Mouse (Mus musculus): ENCODE measurements around the gene S100pbp. TPM values are rescaled to one million over a fixed set of nuclear protein-coding genes. Genes with fewer than 3 reads are reported as not detected.

The S100pbp gene
- polyA plus RNA-seq, 1 experiment from 2014 or later = 12.6 TPM

GRCm38 (mm10) chr4:129135637-129136036 lies 53.9 kb downstream of the S100pbp start:
- H3K27me3 ChIP-seq (replicated peaks; ENCODE audit: control insufficient read depth, insufficient read depth, low read length) = peaks cover 19% of the 10 kb centered on the region
- peaks cover under 1% of the 10 kb centered on the region; the same call in 1 of the 2 replicates for H3K4me1 ChIP-seq (ENCODE audit: control insufficient read depth, insufficient read depth, low read length)
- H3K27ac ChIP-seq (replicated peaks; ENCODE audit: low read depth, low read length) = no peak overlapping the region; the same call in 1 of the 2 replicates
- WGBS = 69% methylated on average over 2 of the region's 2 CpGs
- DNase-seq (ENCODE audit: low spot score) (no peak), ATAC-seq (ENCODE audit: low read depth) (no peak)
- H3K4me2 ChIP-seq (ENCODE audit: low read depth, low read length) = peak overlapping the region; percentile 94; the same call in 1 of the 2 replicates
- H3K36me3 ChIP-seq (ENCODE audit: control insufficient read depth, insufficient read depth, low read length) = no peaks in the 10 kb centered on the region
- no peak overlapping the region for H3K9ac ChIP-seq (ENCODE audit: low read depth, low read length)
- peak overlapping the region; percentile 57; the same call in 1 of the 2 replicates for H3K4me3 ChIP-seq (ENCODE audit: low read depth, low read length)
- no peaks in the 10 kb centered on the region for H3K9me3 ChIP-seq (ENCODE audit: control insufficient read depth, low read length)

DNA sequence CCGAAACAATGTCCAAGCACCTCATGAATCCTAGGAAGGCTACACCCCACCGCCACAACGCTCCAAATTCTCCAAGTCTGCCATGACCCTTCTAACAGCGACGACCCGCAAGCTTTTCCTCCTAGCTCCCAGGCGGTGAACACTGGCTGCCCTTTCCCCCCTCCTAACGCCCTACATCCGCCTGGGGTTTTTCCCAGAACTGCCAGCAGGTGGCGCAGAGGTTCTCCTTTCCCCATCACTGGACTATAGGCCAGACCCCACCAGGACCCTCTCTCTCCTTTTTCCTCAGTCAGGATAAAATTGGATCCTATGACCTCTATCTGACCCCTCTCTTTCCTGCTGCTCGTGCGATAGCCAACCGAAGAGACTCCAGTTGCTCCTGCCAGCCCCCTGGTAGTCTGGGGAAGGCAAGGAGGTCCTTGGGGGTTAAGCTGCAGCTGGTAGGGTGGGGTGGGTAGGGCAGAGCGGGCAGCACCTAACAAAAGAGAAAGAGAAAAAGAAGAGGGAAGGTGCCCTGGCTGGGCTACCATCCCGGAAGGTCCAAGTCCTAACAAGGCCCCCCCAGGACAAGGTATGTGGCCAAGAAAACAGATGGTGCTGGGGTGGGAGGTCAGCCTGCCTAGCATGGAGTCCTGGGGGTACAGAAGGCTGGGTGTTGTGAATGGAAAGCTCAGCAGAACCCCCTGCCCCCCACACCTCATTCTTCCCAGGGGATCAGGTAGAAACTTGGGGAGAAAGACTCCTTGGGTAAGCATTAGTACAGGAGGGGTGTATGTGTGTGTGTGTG lies 54.5 kb downstream of the S100pbp start:
- H3K9ac ChIP-seq (ENCODE audit: low read depth, low read length) = no peak overlapping the region
- ATAC-seq (ENCODE audit: low read depth) (peak; percentile 53), DNase-seq (ENCODE audit: low spot score) (peak; percentile 63)
- no peak overlapping the region for H3K4me3 ChIP-seq (ENCODE audit: low read depth, low read length)
- H3K36me3 ChIP-seq (ENCODE audit: control insufficient read depth, insufficient read depth, low read length) = no peaks in the 10 kb centered on the region
- peak overlapping the region; percentile 22 for H3K4me2 ChIP-seq (ENCODE audit: low read depth, low read length)
- H3K27ac ChIP-seq (replicated peaks; ENCODE audit: low read depth, low read length) = no peak overlapping the region
- H3K27me3 ChIP-seq (replicated peaks; ENCODE audit: control insufficient read depth, insufficient read depth, low read length) = peaks cover 19% of the 10 kb centered on the region
- H3K4me1 ChIP-seq (ENCODE audit: control insufficient read depth, insufficient read depth, low read length) = peaks cover 7% of the 10 kb centered on the region
- 10% methylated on average over 15 of the region's 15 CpGs for WGBS
- no peaks in the 10 kb centered on the region for H3K9me3 ChIP-seq (ENCODE audit: control insufficient read depth, low read length)

DNA sequence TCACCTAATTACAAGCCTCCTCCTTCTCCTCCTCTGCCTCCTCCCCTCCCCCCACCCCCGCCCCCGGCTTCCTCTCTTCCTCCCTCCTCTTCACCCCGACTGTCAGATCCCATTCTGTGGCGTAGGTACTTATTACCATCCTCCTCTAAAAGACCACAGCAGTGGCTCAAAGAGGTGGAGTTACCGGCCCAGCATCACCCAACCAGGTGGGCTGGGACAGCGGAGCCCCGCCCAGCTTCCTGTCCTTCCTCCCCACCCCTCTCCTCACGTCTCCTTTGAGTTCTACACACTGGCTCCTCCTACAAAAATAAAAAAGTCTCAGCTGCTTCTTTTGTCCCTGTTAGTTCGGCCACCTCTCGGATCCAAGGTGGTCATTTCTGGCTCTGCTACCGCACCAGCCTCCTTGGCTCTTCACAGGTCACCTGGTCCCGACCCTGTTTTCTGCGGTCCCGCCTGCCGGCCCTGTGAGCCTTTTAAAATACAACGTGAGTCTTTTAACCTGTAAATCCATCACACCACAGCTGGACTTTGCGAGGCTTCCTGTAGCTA lies 58.7 kb downstream of the S100pbp start:
- WGBS = 7% methylated on average over 16 of the region's 17 CpGs
- Histone ChIP-seq H3K9me3 (ENCODE audit: control insufficient read depth, low read length) (no peaks in the 10 kb centered on the region), H3K4me1 (ENCODE audit: control insufficient read depth, insufficient read depth, low read length) (peaks cover 18% of the 10 kb centered on the region), H3K4me3 (ENCODE audit: low read depth, low read length) (peak overlapping the region; percentile 38), H3K27ac (replicated peaks; ENCODE audit: low read depth, low read length) (peak overlapping the region; percentile 44), H3K9ac (ENCODE audit: low read depth, low read length) (peak overlapping the region; percentile 56), H3K36me3 (ENCODE audit: control insufficient read depth, insufficient read depth, low read length) (no peaks in the 10 kb centered on the region), H3K4me2 (ENCODE audit: low read depth, low read length) (peak overlapping the region; percentile 55), H3K27me3 (replicated peaks; ENCODE audit: control insufficient read depth, insufficient read depth, low read length) (peaks cover 13% of the 10 kb centered on the region)
- peak; percentile 79 for ATAC-seq (ENCODE audit: low read depth)
- peak; percentile 84 for DNase-seq (ENCODE audit: low spot score)

GRCm38 (mm10) chr4:129130149-129130548 lies 59.4 kb downstream of the S100pbp start:
- Histone ChIP-seq H3K4me3 (ENCODE audit: low read depth, low read length) (peak overlapping the region; percentile 38), H3K36me3 (ENCODE audit: control insufficient read depth, insufficient read depth, low read length) (no peaks in the 10 kb centered on the region), H3K9ac (ENCODE audit: low read depth, low read length) (peak overlapping the region; percentile 48; the same call in 1 of the 2 replicates), H3K9me3 (ENCODE audit: control insufficient read depth, low read length) (no peaks in the 10 kb centered on the region), H3K4me2 (ENCODE audit: low read depth, low read length) (peak overlapping the region; percentile 55), H3K4me1 (ENCODE audit: control insufficient read depth, insufficient read depth, low read length) (peaks cover 19% of the 10 kb centered on the region), H3K27me3 (replicated peaks; ENCODE audit: control insufficient read depth, insufficient read depth, low read length) (peaks cover 7% of the 10 kb centered on the region), H3K27ac (replicated peaks; ENCODE audit: low read depth, low read length) (peak overlapping the region; percentile 39)
- 5% methylated on average over 8 of the region's 8 CpGs for WGBS
- ATAC-seq (ENCODE audit: low read depth) = peak; percentile 30; the same call in 1 of the 2 replicates
- DNase-seq (ENCODE audit: low spot score) = no peak

- H3K36me3 ChIP-seq (ENCODE audit: control insufficient read depth, insufficient read depth, low read length) = no peaks in the 10 kb centered on the region
- peaks cover 19% of the 10 kb centered on the region for H3K4me1 ChIP-seq (ENCODE audit: control insufficient read depth, insufficient read depth, low read length)
- WGBS = 16% methylated on average over 8 of the region's 9 CpGs
- DNase-seq (ENCODE audit: low spot score) = no peak
- no peak overlapping the region for H3K27ac ChIP-seq (replicated peaks; ENCODE audit: low read depth, low read length)
- no peak for ATAC-seq (ENCODE audit: low read depth)
- no peaks in the 10 kb centered on the region for H3K9me3 ChIP-seq (ENCODE audit: control insufficient read depth, low read length)
- no peak overlapping the region for H3K9ac ChIP-seq (ENCODE audit: low read depth, low read length)
- no peak overlapping the region for H3K4me2 ChIP-seq (ENCODE audit: low read depth, low read length)
- H3K27me3 ChIP-seq (replicated peaks; ENCODE audit: control insufficient read depth, insufficient read depth, low read length) = peaks cover 7% of the 10 kb centered on the region
- no peak overlapping the region for H3K4me3 ChIP-seq (ENCODE audit: low read depth, low read length)
These were observed 60.1 kb downstream of the S100pbp start for GRCm38 (mm10) chr4:129129387-129129786.

DNA sequence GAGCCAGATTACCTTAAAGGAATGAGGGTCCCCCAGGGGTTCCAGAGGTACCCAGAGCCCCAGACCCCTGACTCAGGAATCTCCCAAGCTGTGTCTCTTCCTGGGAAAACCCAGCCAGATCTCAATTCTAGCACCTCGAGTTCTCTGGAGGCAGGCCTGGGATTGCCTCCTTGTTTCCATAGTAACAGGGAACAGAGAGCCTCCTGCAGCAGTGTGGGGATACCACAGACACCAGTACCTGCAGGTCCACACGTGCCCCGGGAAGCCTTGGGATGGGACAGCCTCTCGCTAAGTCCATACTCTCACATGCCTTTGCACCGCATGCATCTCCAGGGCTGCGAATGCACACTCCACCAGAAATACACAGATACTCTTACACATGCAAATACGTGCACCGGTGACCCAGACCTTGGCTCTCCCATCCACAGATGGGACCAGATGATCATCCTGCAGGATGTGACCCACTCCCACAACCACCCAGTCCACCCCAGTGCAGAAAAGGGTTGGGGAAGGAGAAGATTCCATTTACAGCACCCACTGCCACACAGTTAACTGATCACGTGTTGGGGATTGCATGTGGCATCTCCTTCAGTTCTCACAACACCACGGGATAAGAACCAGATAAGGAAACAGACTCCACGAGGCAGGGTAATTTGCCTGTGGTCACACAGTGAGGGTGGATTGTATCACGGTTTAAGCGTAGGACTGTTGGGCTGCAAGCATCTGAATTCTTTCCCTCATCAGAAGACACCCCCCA lies 60.8 kb downstream of the S100pbp start:
- H3K27me3 ChIP-seq (replicated peaks; ENCODE audit: control insufficient read depth, insufficient read depth, low read length) = peaks cover 13% of the 10 kb centered on the region
- no peaks in the 10 kb centered on the region for H3K36me3 ChIP-seq (ENCODE audit: control insufficient read depth, insufficient read depth, low read length)
- no peak overlapping the region for H3K4me2 ChIP-seq (ENCODE audit: low read depth, low read length)
- H3K27ac ChIP-seq (replicated peaks; ENCODE audit: low read depth, low read length) = no peak overlapping the region
- ATAC-seq (ENCODE audit: low read depth) = peak; percentile 31; the same call in 1 of the 2 replicates
- H3K4me1 ChIP-seq (ENCODE audit: control insufficient read depth, insufficient read depth, low read length) = peaks cover 19% of the 10 kb centered on the region
- H3K9ac ChIP-seq (ENCODE audit: low read depth, low read length) = no peak overlapping the region
- WGBS = 53% methylated on average over 13 of the region's 13 CpGs
- H3K4me3 ChIP-seq (ENCODE audit: low read depth, low read length) = no peak overlapping the region
- H3K9me3 ChIP-seq (ENCODE audit: control insufficient read depth, low read length) = no peaks in the 10 kb centered on the region
- no peak for DNase-seq (ENCODE audit: low spot score)

DNA sequence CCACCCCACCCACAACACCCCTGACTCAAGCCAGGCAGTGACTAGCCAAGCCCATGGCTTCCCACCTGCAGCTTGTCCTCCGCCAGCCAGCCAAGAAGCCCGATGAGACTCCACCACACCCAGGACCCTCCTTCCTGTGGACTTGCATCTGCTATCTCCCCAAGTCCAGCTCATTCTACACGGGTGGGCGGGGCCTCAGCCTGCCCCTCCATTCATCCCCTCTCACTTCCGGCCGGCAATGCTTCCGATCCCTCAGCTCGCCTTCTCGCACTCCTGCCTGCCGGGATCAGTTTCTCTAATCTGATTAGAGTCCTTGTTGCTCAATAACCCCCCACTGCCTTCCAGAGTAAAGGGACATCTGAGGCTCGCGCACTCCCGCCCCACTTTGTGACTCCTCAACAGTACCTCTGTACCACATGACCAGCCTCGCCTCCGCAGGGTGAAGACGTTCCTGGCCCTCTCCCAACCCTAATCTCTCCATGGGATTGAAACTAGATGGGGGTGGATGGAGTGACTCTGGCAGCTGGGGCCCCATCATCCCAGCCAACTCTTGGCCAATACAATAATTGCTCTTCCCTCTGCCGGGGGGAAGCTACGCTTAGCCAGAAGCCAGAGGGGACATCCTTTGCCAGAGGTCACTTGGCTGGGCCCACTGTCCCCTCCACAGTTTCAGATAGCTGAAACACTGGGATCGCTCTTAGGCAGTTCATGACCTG lies 63.6 kb downstream of the S100pbp start:
- no peak overlapping the region; the same call in 1 of the 2 replicates for H3K4me3 ChIP-seq (ENCODE audit: low read depth, low read length)
- H3K4me2 ChIP-seq (ENCODE audit: low read depth, low read length) = peak overlapping the region; percentile 32
- DNase-seq (ENCODE audit: low spot score) (no peak), ATAC-seq (ENCODE audit: low read depth) (no peak)
- H3K36me3 ChIP-seq (ENCODE audit: control insufficient read depth, insufficient read depth, low read length) = no peaks in the 10 kb centered on the region
- no peak overlapping the region for H3K9ac ChIP-seq (ENCODE audit: low read depth, low read length)
- H3K27me3 ChIP-seq (replicated peaks; ENCODE audit: control insufficient read depth, insufficient read depth, low read length) = peaks cover 36% of the 10 kb centered on the region
- H3K9me3 ChIP-seq (ENCODE audit: control insufficient read depth, low read length) = no peaks in the 10 kb centered on the region
- peaks cover 26% of the 10 kb centered on the region for H3K4me1 ChIP-seq (ENCODE audit: control insufficient read depth, insufficient read depth, low read length)
- WGBS = 15% methylated on average over 19 of the region's 19 CpGs
- no peak overlapping the region for H3K27ac ChIP-seq (replicated peaks; ENCODE audit: low read depth, low read length)

- WGBS = 2% methylated on average over 13 of the region's 13 CpGs
- Histone ChIP-seq H3K4me2 (ENCODE audit: low read depth, low read length) (peak overlapping the region; percentile 23; the same call in 1 of the 2 replicates), H3K4me1 (ENCODE audit: control insufficient read depth, insufficient read depth, low read length) (peaks cover 19% of the 10 kb centered on the region; the same call in 1 of the 2 replicates), H3K4me3 (ENCODE audit: low read depth, low read length) (no peak overlapping the region), H3K9ac (ENCODE audit: low read depth, low read length) (no peak overlapping the region), H3K36me3 (ENCODE audit: control insufficient read depth, insufficient read depth, low read length) (no peaks in the 10 kb centered on the region), H3K27ac (replicated peaks; ENCODE audit: low read depth, low read length) (no peak overlapping the region), H3K9me3 (ENCODE audit: control insufficient read depth, low read length) (no peaks in the 10 kb centered on the region), H3K27me3 (replicated peaks; ENCODE audit: control insufficient read depth, insufficient read depth, low read length) (peaks cover 44% of the 10 kb centered on the region)
- DNase-seq (ENCODE audit: low spot score) = no peak
- no peak for ATAC-seq (ENCODE audit: low read depth)
These were observed 64.8 kb downstream of the S100pbp start for GRCm38 (mm10) chr4:129124652-129125146.

All from embryonic facial prominence, embryonic 14.5 days (tissue).